Mouse (Mus musculus): ENCODE results near the gene Olfr228. TPM values are rescaled to one million over a fixed set of nuclear protein-coding genes. Genes with fewer than 3 reads are reported as not detected.
"Not testable (repeated sequence)": the region's sequence is repeated elsewhere in the genome, so short reads cannot be mapped to it uniquely, and the experiment has no call there.

Gene Olfr228
- polyA plus RNA-seq (2016; fragmentation: Nextera tagmentation; extraction: Ambion mirVana), result not detected in 2 replicates

DNA sequence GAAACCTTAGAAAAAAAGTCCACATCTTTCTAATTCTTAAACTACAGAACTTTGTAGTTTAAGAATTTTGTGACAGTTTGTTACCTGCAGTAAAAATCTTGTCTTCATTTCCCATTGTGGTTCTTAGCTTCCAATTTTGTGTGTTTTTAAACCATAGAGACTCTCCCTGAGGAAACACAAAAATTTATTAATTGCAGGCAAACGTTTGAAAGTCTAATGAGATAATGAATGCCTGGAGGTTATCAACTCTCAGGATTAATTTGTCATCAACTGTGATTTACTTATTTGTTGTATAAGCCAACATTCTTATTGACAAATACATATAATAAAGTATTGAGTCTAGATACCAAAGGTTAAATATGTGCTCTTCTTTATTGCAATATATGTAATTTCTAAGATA lies at the start of gene Olfr228:
TSS of gene Olfr228 (minus strand) at position 101 of the 400 bp plus-strand sequence.
- WGBS, result 39% methylated on average over 1 of the region's 1 CpGs
- H3K36me3 ChIP-seq, result no peaks in the 10 kb centered on the region
- H3K4me2 ChIP-seq, result no peak within 1 kb of the TSS
- H3K27ac ChIP-seq, result no peak within 1 kb of the TSS
- no peaks in the 10 kb centered on the region for H3K9me3 ChIP-seq
- no peaks in the 10 kb centered on the region for H3K4me1 ChIP-seq (replicated peaks)
- no peak within 1 kb of the TSS for H3K4me3 ChIP-seq (replicated peaks)
- H3K27me3 ChIP-seq, result no peaks in the 10 kb centered on the region
- ATAC-seq (ENCODE audit: insufficient number of reproducible peaks, insufficient read depth, low FRiP score, low TSS enrichment, low read depth), result no peak
- H3K9ac ChIP-seq (replicated peaks), result no peak within 1 kb of the TSS

GRCm38 (mm10) chr2:86530991-86531390 lies 43.8 kb upstream of the Olfr228 start:
- Histone ChIP-seq H3K27me3 (no peaks in the 10 kb centered on the region), H3K9me3 (no peaks in the 10 kb centered on the region), H3K27ac (no peak overlapping the region), H3K4me2 (no peak overlapping the region), H3K9ac (replicated peaks) (no peak overlapping the region), H3K36me3 (no peaks in the 10 kb centered on the region), H3K4me1 (replicated peaks) (no peaks in the 10 kb centered on the region), H3K4me3 (replicated peaks) (no peak overlapping the region)
- WGBS, result 72% methylated on average over 1 of the region's 1 CpGs
- ATAC-seq (ENCODE audit: insufficient number of reproducible peaks, insufficient read depth, low FRiP score, low TSS enrichment, low read depth), result no peak

DNA sequence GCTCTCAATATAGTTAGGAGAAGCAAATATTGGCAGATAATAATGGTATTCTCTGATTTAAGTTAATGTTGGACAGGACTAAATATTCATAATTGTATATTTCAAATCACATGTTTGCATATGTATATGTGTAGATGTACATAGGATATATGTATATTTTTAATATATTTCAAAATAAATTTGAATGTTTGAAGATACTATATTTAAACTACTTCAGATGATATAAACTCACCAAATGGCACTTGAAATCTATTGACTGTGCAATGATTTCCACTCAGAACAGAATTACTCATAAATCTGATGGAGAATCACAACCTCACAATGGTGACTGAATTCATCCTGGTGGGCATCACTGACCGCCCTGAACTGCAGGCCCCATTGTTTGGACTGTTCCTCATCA lies 21.0 kb upstream of the Olfr228 start, which contains the start of gene Olfr1076:
TSS of gene Olfr1076 (plus strand) at position 301 of the 400 bp plus-strand sequence.
- no peak within 1 kb of the TSS for H3K9ac ChIP-seq (replicated peaks)
- 75% methylated on average over 1 of the region's 1 CpGs for WGBS
- no peaks in the 10 kb centered on the region for H3K4me1 ChIP-seq (replicated peaks)
- ATAC-seq (ENCODE audit: insufficient number of reproducible peaks, insufficient read depth, low FRiP score, low TSS enrichment, low read depth), result no peak
- no peak within 1 kb of the TSS for H3K4me3 ChIP-seq (replicated peaks)
- H3K4me2 ChIP-seq, result no peak within 1 kb of the TSS
- H3K27ac ChIP-seq, result no peak within 1 kb of the TSS
- H3K9me3 ChIP-seq, result no peaks in the 10 kb centered on the region
- no peaks in the 10 kb centered on the region for H3K36me3 ChIP-seq
- no peaks in the 10 kb centered on the region for H3K27me3 ChIP-seq

DNA sequence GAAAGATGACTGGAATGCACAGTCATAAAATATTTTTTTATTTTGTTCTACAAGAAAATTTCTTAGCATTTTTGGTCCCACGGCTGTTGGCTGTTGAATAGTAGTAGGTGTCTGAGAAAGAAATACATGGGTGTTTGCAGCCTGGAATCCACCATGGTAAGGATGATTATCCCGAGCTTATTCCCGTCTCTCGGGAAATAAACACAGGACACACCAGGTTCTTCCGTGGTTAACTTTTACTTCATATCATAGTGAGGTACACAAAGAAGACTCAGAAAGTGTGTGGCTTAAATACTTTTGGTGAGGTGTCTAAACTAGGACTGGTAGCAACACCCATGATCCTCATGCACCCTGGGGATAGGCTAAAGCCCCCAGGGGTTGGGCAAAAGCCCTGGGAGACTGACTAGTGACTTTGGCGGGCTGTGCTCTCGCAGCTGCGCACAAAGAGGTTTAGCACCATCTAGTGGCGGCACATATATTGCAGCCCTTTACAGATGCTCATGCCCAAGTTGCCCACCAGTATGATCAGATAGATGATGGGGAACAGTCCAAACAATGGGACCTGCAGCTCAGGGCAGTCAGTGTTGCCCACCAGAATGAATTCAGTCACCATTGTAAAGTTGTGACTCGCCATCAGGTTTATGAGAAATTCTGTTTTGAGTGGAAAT lies 22.6 kb downstream of the Olfr228 start:
- no peaks in the 10 kb centered on the region for H3K36me3 ChIP-seq
- no peak overlapping the region for H3K27ac ChIP-seq
- H3K4me1 ChIP-seq (replicated peaks), result no peaks in the 10 kb centered on the region
- no peak overlapping the region for H3K4me2 ChIP-seq
- H3K27me3 ChIP-seq, result no peaks in the 10 kb centered on the region
- no peak overlapping the region for H3K4me3 ChIP-seq (replicated peaks)
- H3K9ac ChIP-seq (replicated peaks), result no peak overlapping the region
- WGBS, result 38% methylated on average over 10 of the region's 10 CpGs
- no peak for ATAC-seq (ENCODE audit: insufficient number of reproducible peaks, insufficient read depth, low FRiP score, low TSS enrichment, low read depth)
- H3K9me3 ChIP-seq, result no peaks in the 10 kb centered on the region

DNA sequence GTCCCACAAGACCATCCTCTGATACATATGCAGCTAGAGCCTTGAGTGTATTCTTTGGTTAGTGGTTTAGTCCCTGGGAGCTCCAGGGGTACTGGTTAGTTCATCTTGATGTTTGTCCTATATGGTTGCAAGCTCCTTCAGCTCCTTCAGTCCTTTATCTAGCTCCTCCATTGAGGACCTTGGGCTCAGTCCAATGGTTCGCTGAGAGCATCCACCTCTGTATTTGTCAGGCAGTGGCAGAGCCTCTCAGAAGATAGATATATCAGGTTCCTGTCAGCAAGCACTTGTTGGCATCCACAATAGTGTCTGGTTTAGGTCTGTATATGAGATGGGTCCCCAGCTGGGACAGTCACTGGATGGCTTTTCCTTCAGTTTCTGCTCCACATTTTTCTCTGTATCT lies 26.8 kb downstream of the Olfr228 start:
- Histone ChIP-seq H3K27me3 (no peaks in the 10 kb centered on the region), H3K36me3 (no peaks in the 10 kb centered on the region), H3K9ac (replicated peaks) (no peak overlapping the region), H3K9me3 (no peaks in the 10 kb centered on the region), H3K4me2 (no peak overlapping the region), H3K4me3 (replicated peaks) (no peak overlapping the region), H3K27ac (no peak overlapping the region), H3K4me1 (replicated peaks) (no peaks in the 10 kb centered on the region)
- no peak for ATAC-seq (ENCODE audit: insufficient number of reproducible peaks, insufficient read depth, low FRiP score, low TSS enrichment, low read depth)
- 71% methylated on average over 1 of the region's 1 CpGs for WGBS

GRCm38 (mm10) chr2:86456169-86456568 lies 31.0 kb downstream of the Olfr228 start, which contains the start of gene Olfr1066:
Gene Olfr1066, minus strand, starts transcription at chr2:86456269.
- 85% methylated on average over 1 of the region's 1 CpGs for WGBS
- H3K27ac ChIP-seq, result no peak within 1 kb of the TSS
- H3K27me3 ChIP-seq, result no peaks in the 10 kb centered on the region
- H3K9me3 ChIP-seq, result no peaks in the 10 kb centered on the region
- H3K36me3 ChIP-seq, result no peaks in the 10 kb centered on the region
- ATAC-seq (ENCODE audit: insufficient number of reproducible peaks, insufficient read depth, low FRiP score, low TSS enrichment, low read depth), result no peak
- no peak within 1 kb of the TSS for H3K4me3 ChIP-seq (replicated peaks)
- no peak within 1 kb of the TSS for H3K4me2 ChIP-seq
- H3K4me1 ChIP-seq (replicated peaks), result no peaks in the 10 kb centered on the region
- no peak within 1 kb of the TSS for H3K9ac ChIP-seq (replicated peaks)

- H3K27ac ChIP-seq, result not testable (repeated sequence)
- WGBS, result 86% methylated on average over 1 of the region's 1 CpGs
Measured at GRCm38 (mm10) chr2:86450491-86450890, 36.7 kb downstream of the Olfr228 start, which contains the start of gene Olfr1065. Gene Olfr1065, minus strand, starts transcription at chr2:86450591.

GRCm38 (mm10) chr2:86442101-86442500 lies 45.1 kb downstream of the Olfr228 start:
- not testable (repeated sequence) for H3K9ac ChIP-seq (replicated peaks); H3K4me1 ChIP-seq (replicated peaks); ATAC-seq (ENCODE audit: insufficient number of reproducible peaks, insufficient read depth, low FRiP score, low TSS enrichment, low read depth); H3K4me3 ChIP-seq (replicated peaks); H3K9me3 ChIP-seq; H3K4me2 ChIP-seq; H3K27me3 ChIP-seq; H3K36me3 ChIP-seq; H3K27ac ChIP-seq
- 68% methylated on average over 1 of the region's 1 CpGs for WGBS

More at GRCm38 (mm10) chr2:86450491-86450890, 36.7 kb downstream of the Olfr228 start, which contains the start of gene Olfr1065:
- not testable (repeated sequence) for H3K4me1 ChIP-seq (replicated peaks); H3K9me3 ChIP-seq; ATAC-seq (ENCODE audit: insufficient number of reproducible peaks, insufficient read depth, low FRiP score, low TSS enrichment, low read depth); H3K27me3 ChIP-seq; H3K36me3 ChIP-seq; H3K9ac ChIP-seq (replicated peaks); H3K4me3 ChIP-seq (replicated peaks); H3K4me2 ChIP-seq

Other genes starting within 250 kb of the Olfr228 start
- not detected in 2 replicates for gene Olfr1048, start 247.1 kb downstream of the Olfr228 start, polyA plus RNA-seq (2016; fragmentation: Nextera tagmentation; extraction: Ambion mirVana)
- gene Olfr1049, start 229.1 kb downstream of the Olfr228 start, polyA plus RNA-seq (2016; fragmentation: Nextera tagmentation; extraction: Ambion mirVana), result not detected in 2 replicates
- gene Olfr1051, start 208.3 kb downstream of the Olfr228 start, polyA plus RNA-seq (2016; fragmentation: Nextera tagmentation; extraction: Ambion mirVana), result not detected in 2 replicates
- gene Olfr1052, start 194.9 kb downstream of the Olfr228 start, polyA plus RNA-seq (2016; fragmentation: Nextera tagmentation; extraction: Ambion mirVana), result not detected in 2 replicates
- gene Olfr1053, start 172.1 kb downstream of the Olfr228 start, polyA plus RNA-seq (2016; fragmentation: Nextera tagmentation; extraction: Ambion mirVana), result not detected in 2 replicates
- gene Olfr1054, start 152.0 kb downstream of the Olfr228 start, polyA plus RNA-seq (2016; fragmentation: Nextera tagmentation; extraction: Ambion mirVana), result not detected in 2 replicates
- gene Olfr1055, start 137.1 kb downstream of the Olfr228 start, polyA plus RNA-seq (2016; fragmentation: Nextera tagmentation; extraction: Ambion mirVana), result not detected in 2 replicates
- not detected in 2 replicates for gene Olfr1056, start 124.9 kb downstream of the Olfr228 start, polyA plus RNA-seq (2016; fragmentation: Nextera tagmentation; extraction: Ambion mirVana)
- gene Olfr1057, start 109.0 kb downstream of the Olfr228 start, polyA plus RNA-seq (2016; fragmentation: Nextera tagmentation; extraction: Ambion mirVana), result not detected in 2 replicates
- not detected in 2 replicates for gene Olfr1058, start 98.8 kb downstream of the Olfr228 start, polyA plus RNA-seq (2016; fragmentation: Nextera tagmentation; extraction: Ambion mirVana)
- gene Olfr1061, start 73.3 kb downstream of the Olfr228 start, polyA plus RNA-seq (2016; fragmentation: Nextera tagmentation; extraction: Ambion mirVana), result not detected in 2 replicates
- not detected in 2 replicates for gene Olfr1062, start 60.6 kb downstream of the Olfr228 start, polyA plus RNA-seq (2016; fragmentation: Nextera tagmentation; extraction: Ambion mirVana)
- gene Olfr1065, start 36.8 kb downstream of the Olfr228 start, polyA plus RNA-seq (2016; fragmentation: Nextera tagmentation; extraction: Ambion mirVana), result not detected in 2 replicates
- not detected in 2 replicates for gene Olfr1066, start 31.1 kb downstream of the Olfr228 start, polyA plus RNA-seq (2016; fragmentation: Nextera tagmentation; extraction: Ambion mirVana)
- gene Olfr1076, start 21.1 kb upstream of the Olfr228 start, polyA plus RNA-seq (2016; fragmentation: Nextera tagmentation; extraction: Ambion mirVana), result not detected in 2 replicates
- gene Olfr1079, start 55.1 kb upstream of the Olfr228 start, polyA plus RNA-seq (2016; fragmentation: Nextera tagmentation; extraction: Ambion mirVana), result not detected in 2 replicates
- not detected in 2 replicates for gene Olfr1080, start 70.8 kb upstream of the Olfr228 start, polyA plus RNA-seq (2016; fragmentation: Nextera tagmentation; extraction: Ambion mirVana)
- not detected in 2 replicates for gene Olfr1082, start 111.6 kb upstream of the Olfr228 start, polyA plus RNA-seq (2016; fragmentation: Nextera tagmentation; extraction: Ambion mirVana)
- not detected in 2 replicates for gene Olfr1084, start 152.3 kb upstream of the Olfr228 start, polyA plus RNA-seq (2016; fragmentation: Nextera tagmentation; extraction: Ambion mirVana)
- not detected in 2 replicates for gene Olfr1085, start 174.6 kb upstream of the Olfr228 start, polyA plus RNA-seq (2016; fragmentation: Nextera tagmentation; extraction: Ambion mirVana)
- gene Olfr1086, start 192.7 kb upstream of the Olfr228 start, polyA plus RNA-seq (2016; fragmentation: Nextera tagmentation; extraction: Ambion mirVana), result not detected in 2 replicates
- not detected in 2 replicates for gene Olfr1087, start 211.0 kb upstream of the Olfr228 start, polyA plus RNA-seq (2016; fragmentation: Nextera tagmentation; extraction: Ambion mirVana)
- gene Olfr1089, start 246.3 kb upstream of the Olfr228 start, polyA plus RNA-seq (2016; fragmentation: Nextera tagmentation; extraction: Ambion mirVana), result not detected in 2 replicates